Mouse (Mus musculus): ENCODE results near the gene Slc11a2. TPM values are rescaled to one million over a fixed set of nuclear protein-coding genes. Genes with fewer than 3 reads are reported as not detected.

The Slc11a2 gene
- polyA plus RNA-seq (2012; rRNA removed): 23.7 and 25.7 TPM in 2 replicates

DNA sequence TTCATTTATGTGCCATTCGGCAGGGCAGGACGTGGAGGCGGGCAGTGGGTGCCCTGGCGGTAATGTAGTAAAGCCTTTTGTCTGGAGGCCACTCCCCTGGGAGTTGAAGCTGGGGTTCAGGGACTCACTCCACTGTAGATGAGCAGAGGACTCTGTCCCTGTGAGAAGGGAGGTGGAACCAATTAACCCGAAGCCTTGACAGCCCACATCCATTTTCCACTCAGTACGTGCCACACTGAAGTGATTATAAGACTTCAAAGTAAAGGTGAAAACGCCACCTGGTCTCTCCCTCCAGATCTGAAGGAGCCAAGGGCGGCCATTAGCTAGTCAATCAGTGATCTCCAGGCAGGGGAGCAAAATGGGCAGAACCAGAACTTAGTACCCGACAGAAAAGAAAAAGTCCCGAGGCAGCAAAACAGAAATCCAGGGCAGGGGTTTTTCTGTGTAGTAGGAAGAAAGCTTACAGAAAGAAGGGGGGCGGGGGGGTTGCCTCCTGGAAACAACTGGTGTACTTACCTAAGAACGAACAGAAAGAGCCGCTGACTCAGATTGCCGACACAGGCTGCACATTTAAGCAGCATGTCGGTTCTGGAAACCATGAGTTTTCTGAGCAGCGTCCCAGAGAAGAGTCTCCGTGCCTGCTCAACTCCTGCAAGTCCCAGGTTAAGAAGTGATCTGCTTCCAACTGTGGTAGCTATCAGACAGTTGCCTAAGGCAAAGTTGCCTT is at the start of gene Slc11a2:
Gene Slc11a2 (minus strand): TSS at position 677 of the 727 bp plus-strand sequence.

DNA sequence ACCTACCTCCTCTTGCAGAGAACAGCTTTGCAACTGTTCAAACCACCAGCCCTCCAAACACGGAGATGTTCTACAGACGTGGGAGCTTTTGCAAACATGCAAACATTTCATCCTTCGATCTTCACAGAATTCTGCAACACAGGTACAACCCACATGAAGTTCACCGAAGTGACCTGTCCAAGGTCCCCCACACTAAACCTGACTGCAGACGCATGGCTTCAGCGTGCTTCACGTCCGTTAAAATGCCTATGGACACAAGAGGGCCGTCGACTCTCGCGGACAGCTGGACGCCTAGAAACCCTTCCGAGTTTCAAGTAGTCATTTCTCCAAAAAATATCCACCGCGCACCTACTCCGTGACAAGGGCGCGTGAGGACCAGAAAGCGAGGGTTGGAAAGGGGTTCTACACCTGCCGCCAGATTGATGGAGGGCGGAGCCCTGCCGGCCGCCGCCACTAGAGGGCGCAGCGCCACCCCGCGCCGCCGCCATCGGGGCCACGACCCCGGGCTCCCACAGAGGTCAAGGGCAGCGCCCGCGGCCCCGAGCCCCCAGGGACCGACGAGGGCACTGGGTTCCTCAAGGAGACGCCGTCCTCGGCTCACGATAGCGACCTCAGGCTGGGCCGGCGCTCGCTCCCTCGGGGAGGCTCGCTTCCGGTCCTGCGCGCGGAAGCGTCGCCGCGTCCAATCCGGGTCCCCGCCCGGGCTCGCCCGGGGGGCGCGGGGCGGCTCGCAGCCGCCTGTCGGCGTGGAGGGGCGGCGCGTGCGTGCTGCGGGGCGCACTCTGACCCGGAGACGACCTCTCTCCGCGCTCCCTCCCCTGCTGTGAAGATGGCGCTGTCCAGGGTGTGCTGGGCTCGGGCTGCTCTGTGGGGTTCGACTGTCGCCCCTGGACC is 43.7 kb upstream of the Slc11a2 start, which contains the start of gene Letmd1:
Gene Letmd1 (plus strand): TSS at position 729 of the 894 bp plus-strand sequence.

DNA sequence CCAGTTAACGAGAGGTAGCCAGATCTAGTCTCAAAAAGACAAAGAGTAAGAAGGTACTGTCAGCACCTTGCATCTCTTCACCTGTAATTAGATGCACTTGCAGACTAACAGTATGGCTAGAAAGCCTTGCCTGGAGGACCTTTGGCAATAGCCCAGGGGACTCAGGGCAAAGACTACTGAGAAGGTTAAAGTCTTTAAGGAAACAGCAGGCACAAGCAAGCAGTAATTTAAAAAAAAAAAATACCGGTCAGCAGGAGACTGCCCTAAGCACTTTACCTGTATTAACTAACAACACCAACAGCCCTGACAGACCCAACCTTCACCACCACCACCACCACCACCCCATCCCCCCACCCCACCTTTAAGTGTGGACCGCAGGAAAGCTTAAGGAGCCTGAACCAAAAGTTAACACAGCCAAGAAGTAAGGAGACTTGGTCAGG is 3.1 kb downstream of the Slc11a2 start, which contains the start of gene Gm5475:
Gene Gm5475 (plus strand): TSS at position 390 of the 440 bp plus-strand sequence.

GRCm38 (mm10) chr15:100364242-100364641 is 60.6 kb downstream of the Slc11a2 start, which contains the start of gene Higd1c:
Higd1c (plus strand) TSS chr15:100364542.

GRCm38 (mm10) chr15:100352711-100353250 is 72.1 kb downstream of the Slc11a2 start, which contains the start of the genes Methig1 and Mettl7a2:
Methig1 (plus strand) TSS chr15:100353149.
Mettl7a2 (plus strand) TSS chr15:100353200.

Other genes with a start within 250 kb of the Slc11a2 start
- gene Atf1, start 197.3 kb downstream of the Slc11a2 start, polyA plus RNA-seq (2012; rRNA removed): 22.0 and 23.4 TPM in 2 replicates
- not detected in 2 replicates for gene Tmprss12, start 144.2 kb downstream of the Slc11a2 start, polyA plus RNA-seq (2012; rRNA removed)
- 41.8 and 48.6 TPM in 2 replicates for gene Mettl7a1, start 120.9 kb downstream of the Slc11a2 start, polyA plus RNA-seq (2012; rRNA removed)
- gene Mettl7a3, start 90.1 kb downstream of the Slc11a2 start, polyA plus RNA-seq (2012; rRNA removed): not detected in 2 replicates
- 0.20 and 0.24 TPM in 2 replicates for gene Methig1, start 71.9 kb downstream of the Slc11a2 start, polyA plus RNA-seq (2012; rRNA removed)
- 0.02 TPM in 2 replicates for gene Mettl7a2, start 71.9 kb downstream of the Slc11a2 start, polyA plus RNA-seq (2012; rRNA removed)
- gene Higd1c, start 60.5 kb downstream of the Slc11a2 start, polyA plus RNA-seq (2012; rRNA removed): not detected in 2 replicates
- 0.02 TPM in 1 of 2 replicates, not detected in the other for gene Gm5475, start 2.9 kb downstream of the Slc11a2 start, polyA plus RNA-seq (2012; rRNA removed)
- gene Letmd1, start 44.0 kb upstream of the Slc11a2 start, polyA plus RNA-seq (2012; rRNA removed): 36.6 and 45.0 TPM in 2 replicates
- gene Csrnp2, start 70.4 kb upstream of the Slc11a2 start, polyA plus RNA-seq (2012; rRNA removed): 0.97 and 1.1 TPM in 2 replicates
- 2.9 and 3.3 TPM in 2 replicates for gene Tfcp2, start 126.9 kb upstream of the Slc11a2 start, polyA plus RNA-seq (2012; rRNA removed)
- 1.00 and 1.2 TPM in 2 replicates for gene Pou6f1, start 174.9 kb upstream of the Slc11a2 start, polyA plus RNA-seq (2012; rRNA removed)
- 109 and 114 TPM in 2 replicates for gene Dazap2, start 190.3 kb upstream of the Slc11a2 start, polyA plus RNA-seq (2012; rRNA removed)
- 18.8 and 19.7 TPM in 2 replicates for gene Smagp, start 211.9 kb upstream of the Slc11a2 start, polyA plus RNA-seq (2012; rRNA removed)
- 14.9 and 19.2 TPM in 2 replicates for gene Bin2, start 244.5 kb upstream of the Slc11a2 start, polyA plus RNA-seq (2012; rRNA removed)